Mouse (Mus musculus) left cerebral cortex, postnatal 4 days (tissue): ENCODE data around the gene Psmd11. TPM values are rescaled to one million over a fixed set of nuclear protein-coding genes. Genes with fewer than 3 reads are reported as not detected.
A peak's percentile ranks its signal among the peaks of the same experiment; 100 is the strongest.
"Not testable (repeated sequence)": the region's sequence is repeated elsewhere in the genome, so short reads cannot be mapped to it uniquely, and the experiment has no call there.

Source experiments
- DNase-seq: peaks from one replicate; pipeline ENCODE4 v3.0.0-alpha.2; 2022
- intact Hi-C: fragments of 180-260 bp; cut with DNase I; formaldehyde crosslinking; loops from one replicate; pipeline ENCODE4 v1.15.1; 2025
- total RNA-seq, 2 experiments: library from RNA; stranded (reverse); gene quantifications; 2 replicates each; pipeline ENCODE4 v1.2.3; 2021

The Psmd11 gene
- total RNA-seq, 2 experiments from 2014 or later = 117 to 120 TPM

- intact Hi-C loops = loop anchor here (5.0 kb wide), 1 partner anchor 246 kb away; no protein-coding TSS in a partner anchor
These were observed 2.2 kb upstream of the Psmd11 start for GRCm38 (mm10) chr11:80426029-80426813.

GRCm38 (mm10) chr11:80429009-80429475, 627 bp downstream of the Psmd11 start:
- peak; percentile 32 for DNase-seq
- intact Hi-C loops = loop anchor here (5.0 kb wide), 1 partner anchor 243 kb away; no protein-coding TSS in a partner anchor

More at GRCm38 (mm10) chr11:80426029-80426813, 2.2 kb upstream of the Psmd11 start:
- not testable (repeated sequence) for DNase-seq

DNA sequence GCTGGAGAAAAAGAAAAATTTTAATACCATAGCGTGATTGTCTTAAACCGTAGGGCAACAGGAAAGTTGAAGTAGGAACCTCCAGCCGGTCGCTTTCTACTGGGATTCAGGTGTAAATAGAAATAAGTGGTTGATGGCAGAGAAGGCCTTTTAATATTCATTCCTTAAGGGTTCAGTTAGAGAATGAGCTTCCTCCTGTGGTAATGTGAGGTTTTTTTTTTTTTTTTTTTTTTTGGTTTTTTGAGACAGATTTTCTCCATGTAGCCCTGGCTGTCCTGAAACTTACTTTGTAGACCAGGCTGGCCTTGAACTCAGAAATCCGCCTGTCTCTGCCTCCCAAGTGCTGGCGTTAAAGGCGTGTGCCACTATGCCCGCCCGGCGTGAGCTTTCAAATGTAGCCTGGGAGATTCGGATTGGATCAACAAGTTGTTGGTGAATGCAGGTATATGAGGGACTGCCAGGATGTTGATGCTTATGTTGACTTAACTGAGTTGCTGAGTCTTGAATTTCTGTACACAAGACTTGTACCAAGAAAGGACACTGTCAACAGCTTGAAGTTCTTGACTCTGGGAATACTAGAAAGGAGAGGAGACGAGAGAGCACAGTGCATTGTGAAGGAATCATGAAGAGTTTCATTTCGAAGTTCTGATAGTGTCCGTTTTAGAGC, 1.2 kb downstream of the Psmd11 start:
- intact Hi-C loops = loop anchor here (5.0 kb wide), 1 partner anchor 243 kb away; no protein-coding TSS in a partner anchor
- no peak for DNase-seq

- DNase-seq = no peak
- intact Hi-C loops = no loop called here
These were observed 2.0 kb downstream of the Psmd11 start for GRCm38 (mm10) chr11:80430366-80430910.

- intact Hi-C loops = no loop called here
- no peak for DNase-seq
These were observed 18.5 kb downstream of the Psmd11 start for GRCm38 (mm10) chr11:80446916-80447315.

DNA sequence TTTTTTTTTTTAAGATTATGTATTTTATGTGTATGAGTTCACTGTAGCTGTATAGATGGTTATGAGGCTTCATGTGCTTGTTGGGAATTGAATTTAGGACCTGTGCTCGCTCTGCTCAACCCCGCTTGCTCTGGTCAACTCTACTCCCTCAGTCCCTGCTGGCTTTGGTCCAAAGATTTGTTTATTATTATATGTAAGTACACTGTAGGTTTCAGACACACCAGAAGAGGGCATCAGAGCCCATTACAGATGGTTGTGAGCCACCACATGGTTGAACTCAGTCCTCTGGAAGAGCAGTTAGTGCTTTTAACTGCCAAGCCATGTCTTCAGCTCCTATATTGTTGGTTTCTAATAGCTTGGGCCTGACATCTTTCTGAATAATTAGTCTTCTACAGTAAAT, 21.4 kb downstream of the Psmd11 start:
- intact Hi-C loops = no loop called here
- DNase-seq = no peak

GRCm38 (mm10) chr11:80452242-80452641, 23.8 kb downstream of the Psmd11 start:
- intact Hi-C loops = no loop called here
- no peak for DNase-seq

GRCm38 (mm10) chr11:80453198-80453597, 24.8 kb downstream of the Psmd11 start:
- DNase-seq = no peak
- intact Hi-C loops = no loop called here

GRCm38 (mm10) chr11:80463605-80464130, 35.3 kb downstream of the Psmd11 start:
- intact Hi-C loops, DNase-seq: not testable (repeated sequence)

- DNase-seq = no peak
- intact Hi-C loops = no loop called here
These were observed 43.6 kb downstream of the Psmd11 start for GRCm38 (mm10) chr11:80471836-80472605.

DNA sequence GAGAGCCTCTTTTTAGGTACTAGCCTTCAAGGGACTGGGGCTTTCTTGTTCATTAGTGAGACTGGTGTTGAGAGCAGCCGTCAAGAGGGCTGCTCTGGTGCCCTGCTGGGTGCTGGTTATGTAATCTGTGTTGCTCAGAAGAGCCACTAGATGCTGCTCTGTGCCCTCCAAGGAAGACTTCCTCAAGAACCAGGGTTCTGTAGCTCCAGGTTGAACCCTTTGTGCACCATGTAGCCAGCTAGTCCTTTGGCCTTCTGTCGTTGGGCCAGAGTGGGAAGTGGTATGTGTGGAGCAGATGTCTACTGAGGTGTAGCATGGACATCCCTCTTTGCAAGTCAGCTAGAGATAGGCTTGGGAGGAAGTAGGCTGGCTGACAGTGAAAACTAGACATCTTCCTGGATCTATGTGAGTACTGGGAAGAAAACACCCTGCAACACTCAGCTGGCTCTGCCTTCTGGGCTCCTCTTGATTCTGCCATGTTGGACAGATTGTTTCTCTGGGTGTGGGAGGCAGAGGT, 45.8 kb downstream of the Psmd11 start:
- DNase-seq = peak; percentile 61
- intact Hi-C loops = no loop called here

DNA sequence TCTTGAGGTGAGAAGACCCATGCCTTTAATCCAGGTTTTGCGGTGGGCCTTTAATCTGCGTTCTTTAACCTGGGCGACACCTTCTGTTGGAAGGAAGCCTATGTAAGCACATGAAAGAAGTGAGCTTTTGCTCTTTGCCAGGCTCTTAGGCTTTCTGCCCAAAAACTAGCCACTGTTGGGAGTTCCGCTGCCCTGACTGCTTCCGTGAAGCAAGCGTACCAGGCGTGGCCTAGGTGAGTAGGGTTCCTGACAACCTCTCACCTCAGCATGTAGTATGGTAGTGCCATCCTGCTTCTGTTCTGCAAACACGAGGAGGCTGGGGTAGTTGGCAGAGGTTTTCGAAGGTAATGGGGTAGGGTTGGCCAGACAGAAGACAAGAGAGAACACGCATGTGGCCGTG, 46.4 kb downstream of the Psmd11 start:
- intact Hi-C loops = loop anchor here (5.0 kb wide), 2 partner anchors 147 to 197 kb away; no protein-coding TSS in a partner anchor
- DNase-seq = no peak

GRCm38 (mm10) chr11:80475544-80475943, 47.1 kb downstream of the Psmd11 start:
- intact Hi-C loops = loop anchor here (5.0 kb wide), 2 partner anchors 147 to 197 kb away; no protein-coding TSS in a partner anchor
- DNase-seq = no peak

GRCm38 (mm10) chr11:80476222-80477189, 48.1 kb downstream of the Psmd11 start, which contains the start of gene Cdk5r1:
Cdk5r1 (plus strand) TSS chr11:80477023.
- DNase-seq = peak; percentile 96

GRCm38 (mm10) chr11:80477341-80478199, 49.2 kb downstream of the Psmd11 start:
- DNase-seq = no peak
- intact Hi-C loops = loop anchor here (2.0 to 5.0 kb wide), 3 partner anchors 123 to 195 kb away; no protein-coding TSS in a partner anchor

More at GRCm38 (mm10) chr11:80476222-80477189, 48.1 kb downstream of the Psmd11 start, which contains the start of gene Cdk5r1:
- intact Hi-C loops = loop anchor here (5.0 kb wide), 2 partner anchors 146 to 196 kb away; no protein-coding TSS in a partner anchor

- no peak for DNase-seq
- intact Hi-C loops = loop anchor here (2.0 to 5.0 kb wide), 3 partner anchors 122 to 193 kb away; no protein-coding TSS in a partner anchor
These were observed 50.4 kb downstream of the Psmd11 start for GRCm38 (mm10) chr11:80478694-80479412.

DNA sequence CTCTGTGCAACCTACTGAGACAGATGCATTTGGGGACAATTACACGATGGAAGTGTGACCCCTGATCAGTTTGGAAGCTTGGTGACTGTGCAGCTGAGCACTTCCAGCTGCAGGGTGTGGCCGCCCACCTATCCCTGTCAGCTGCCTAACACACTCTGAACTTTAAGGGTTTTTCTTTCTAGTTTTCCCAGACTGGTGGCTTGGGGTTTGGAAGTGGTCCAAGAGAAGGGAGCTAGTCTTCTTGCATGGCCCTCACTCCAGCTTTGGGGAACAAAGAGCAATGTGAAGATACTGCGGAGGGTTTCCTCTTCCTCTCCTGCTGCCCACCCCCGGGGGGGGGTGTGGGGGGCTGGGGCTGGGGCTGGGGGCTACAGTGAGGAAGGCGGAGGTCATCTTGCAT, 51.0 kb downstream of the Psmd11 start:
- intact Hi-C loops = loop anchor here (2.0 to 5.0 kb wide), 3 partner anchors 121 to 193 kb away; no protein-coding TSS in a partner anchor
- DNase-seq = no peak
